Mouse (Mus musculus) kidney, adult 11 months (tissue): ENCODE data around the gene Jpt2.

Experiments
- DNase-seq: peaks from one replicate; pipeline ENCODE4 v3.0.0; 2022

The Jpt2 gene

DNA sequence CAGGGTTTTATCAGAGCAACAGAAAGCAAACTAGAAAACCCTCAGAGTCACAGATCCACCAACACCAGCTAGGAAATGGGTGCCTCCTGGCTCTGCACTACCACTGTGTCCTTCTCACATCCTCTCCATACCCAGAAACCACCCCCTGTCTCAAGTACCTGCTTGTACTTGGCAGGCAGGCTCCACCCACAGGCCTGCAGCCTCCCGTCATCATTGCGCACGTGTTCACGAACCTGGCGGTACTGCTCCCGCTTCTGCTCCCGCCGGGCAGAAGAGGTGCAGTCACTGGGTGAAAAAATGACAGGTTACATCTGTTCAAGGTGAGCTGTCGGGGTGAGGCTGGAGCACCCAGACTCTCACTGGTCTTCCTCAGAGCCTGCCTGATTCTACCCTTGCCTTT is 56.7 kb downstream of the Jpt2 start:
- no peak for DNase-seq

DNA sequence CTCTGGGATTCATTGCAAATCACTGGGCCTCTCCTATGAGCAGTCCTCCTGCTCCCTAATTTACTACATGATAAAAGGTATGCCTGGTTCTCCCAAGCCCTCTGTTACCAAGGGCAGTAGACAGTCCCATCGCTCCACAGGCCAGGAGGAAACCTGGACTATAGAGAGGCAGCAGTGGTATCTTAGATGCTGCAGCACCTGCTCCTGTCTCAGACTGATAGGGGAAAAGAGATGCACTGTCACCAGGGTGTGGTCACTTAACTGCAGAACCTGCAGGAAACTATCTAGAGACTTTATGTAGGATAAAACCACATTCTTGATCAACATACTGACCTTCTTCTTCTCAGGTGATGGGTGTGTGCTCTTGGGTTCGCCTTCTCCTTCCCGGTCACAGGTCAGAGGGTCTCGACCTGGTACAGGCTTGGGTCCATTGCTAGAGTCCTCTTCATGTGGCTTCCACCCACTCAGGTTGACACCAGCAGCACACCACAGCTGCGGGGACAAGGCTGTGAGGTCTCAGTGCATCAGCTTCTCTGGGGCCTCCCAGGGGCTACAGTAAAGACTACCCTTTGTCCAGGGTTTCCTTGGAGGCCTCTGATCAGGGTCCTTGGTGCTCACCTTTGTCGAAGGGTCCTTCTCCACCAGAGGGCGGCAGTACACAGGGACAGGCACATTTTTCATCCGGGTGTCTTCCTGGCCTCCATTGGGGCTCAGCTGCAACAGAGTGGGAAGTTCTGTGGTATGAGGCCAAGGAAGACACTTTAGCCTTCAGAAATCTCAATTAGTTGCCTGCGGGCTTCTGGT is 57.6 kb downstream of the Jpt2 start:
- peak; percentile 17 for DNase-seq

DNA sequence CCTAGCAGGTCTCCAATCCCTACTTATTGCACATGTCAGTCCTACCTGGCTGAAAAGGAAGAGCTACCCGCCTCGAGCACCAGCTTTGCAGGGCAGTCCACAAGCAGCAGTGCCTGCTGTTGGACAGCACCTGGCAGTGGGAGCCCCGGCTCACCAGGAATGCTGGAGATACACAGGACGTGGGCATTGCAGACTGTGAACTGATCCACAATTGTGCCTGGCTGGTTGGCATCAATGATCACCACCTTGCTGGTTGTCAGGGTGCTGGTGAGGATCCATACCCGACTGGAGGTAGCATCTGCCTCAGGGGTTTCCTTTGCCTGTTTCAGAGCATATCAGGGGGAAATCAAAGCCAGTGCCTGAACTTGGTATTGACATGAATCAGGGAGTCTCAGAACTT is 58.4 kb downstream of the Jpt2 start:
- no peak for DNase-seq

DNA sequence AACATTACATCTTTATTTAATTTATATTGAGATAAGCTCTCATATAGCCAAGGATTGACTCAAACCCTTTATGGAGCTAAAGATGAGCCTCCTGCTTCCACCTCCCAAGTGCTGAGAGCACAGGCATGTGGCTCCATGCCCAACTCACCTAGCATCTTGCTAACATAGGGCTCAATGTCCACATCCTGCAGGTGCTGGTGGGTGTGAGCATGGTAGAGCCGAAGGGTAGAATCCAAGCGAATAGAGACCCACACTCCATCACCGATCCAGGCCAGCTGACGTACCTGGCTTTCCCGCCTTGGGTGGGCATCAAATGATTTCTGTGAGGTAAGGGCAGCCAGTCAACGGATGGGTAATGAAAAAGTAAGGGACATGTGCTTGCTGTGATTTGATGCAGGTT is 60.5 kb downstream of the Jpt2 start:
- DNase-seq, result peak; percentile 5

DNA sequence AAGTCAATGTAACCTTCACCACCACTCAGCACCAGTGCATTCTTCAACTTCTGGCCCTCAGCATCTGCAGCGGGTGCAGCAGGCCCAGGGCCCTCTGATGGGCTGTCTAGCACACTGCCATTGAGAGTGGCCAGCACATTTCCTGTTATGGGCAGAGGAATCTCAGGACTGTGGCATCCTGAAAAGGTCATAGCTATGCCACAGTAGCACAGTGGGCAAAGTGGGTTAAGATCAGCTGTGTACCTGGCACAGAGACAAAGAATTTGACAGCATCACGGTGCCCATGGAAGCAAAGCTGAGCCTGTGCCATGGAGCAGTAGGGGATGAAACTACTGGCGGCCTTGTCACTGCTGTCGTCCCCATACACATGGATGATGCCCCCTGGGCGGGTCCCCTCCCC is 61.3 kb downstream of the Jpt2 start:
- peak; percentile 3 for DNase-seq

DNA sequence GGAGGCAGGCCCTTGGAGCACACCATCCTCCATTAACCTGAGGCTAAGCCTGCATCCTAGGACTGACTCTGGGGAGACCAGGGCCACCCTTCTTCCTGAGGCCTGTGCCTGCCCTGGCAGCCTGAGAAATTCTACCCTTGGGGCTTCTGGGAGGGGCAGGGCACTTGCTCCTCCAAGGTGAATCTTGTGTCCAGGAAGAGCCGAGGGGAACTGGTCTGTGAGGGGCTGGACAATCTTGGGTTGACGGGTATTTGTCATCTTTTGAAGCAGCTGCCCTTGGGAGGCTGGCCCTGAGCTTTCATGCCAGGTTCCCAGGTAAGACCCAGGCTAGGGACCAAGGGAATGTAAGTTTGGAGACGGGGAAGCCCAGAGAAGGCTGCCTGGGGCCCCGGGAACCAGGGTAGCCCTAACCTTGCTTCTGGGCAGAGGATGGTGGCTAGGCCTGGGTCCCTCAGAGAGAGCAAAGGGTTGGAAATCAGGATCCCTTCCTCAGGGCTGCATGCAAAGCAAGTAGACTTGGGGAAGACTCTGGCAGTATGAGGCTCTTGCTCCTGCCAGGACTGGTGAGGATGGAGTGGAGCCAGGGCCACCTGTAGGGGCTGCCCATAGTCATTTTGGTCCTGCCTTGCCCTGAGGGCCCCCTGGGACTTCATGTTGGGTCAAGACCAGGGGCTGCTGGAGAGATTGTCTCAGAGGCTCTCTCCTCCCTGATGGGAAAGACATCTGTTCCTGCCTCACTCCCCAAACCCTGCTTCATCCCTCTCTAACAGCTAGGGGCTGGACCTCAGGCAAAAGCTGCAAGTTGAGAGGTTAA is 62.2 kb downstream of the Jpt2 start:
- no peak for DNase-seq

DNA sequence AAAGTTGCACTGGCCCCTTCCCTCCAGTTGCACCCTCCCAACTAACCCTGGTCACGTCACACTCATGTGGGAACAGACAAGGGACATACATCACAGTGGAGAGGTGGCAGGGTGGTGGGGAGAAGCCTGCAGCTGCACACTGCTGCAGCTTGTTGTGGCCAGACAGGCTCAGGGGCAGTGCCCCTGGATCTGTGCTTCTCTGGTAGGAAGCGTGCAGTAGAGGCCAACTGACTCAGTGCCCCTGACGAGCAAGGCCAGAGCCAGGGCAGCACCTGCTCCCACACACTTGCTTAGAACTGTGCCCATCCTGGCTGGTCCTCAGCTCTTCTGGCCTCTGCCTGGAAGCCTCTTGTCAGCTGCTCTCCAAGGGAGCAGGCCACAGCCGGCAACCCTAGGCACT is 62.9 kb downstream of the Jpt2 start:
- DNase-seq, result no peak

DNA sequence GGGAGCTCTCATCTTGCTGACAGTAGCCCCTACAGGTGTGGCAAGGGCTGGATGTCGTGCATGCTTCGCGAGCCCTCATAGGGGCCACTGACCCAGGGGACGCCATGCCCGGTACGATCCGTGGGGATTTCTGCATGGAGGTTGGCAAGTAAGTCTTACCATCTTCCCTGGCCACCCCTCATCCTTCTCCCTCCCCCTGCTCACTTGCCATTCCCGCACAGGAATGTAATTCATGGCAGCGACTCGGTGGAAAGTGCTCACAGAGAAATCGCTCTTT is 63.6 kb downstream of the Jpt2 start:
- DNase-seq, result no peak

DNA sequence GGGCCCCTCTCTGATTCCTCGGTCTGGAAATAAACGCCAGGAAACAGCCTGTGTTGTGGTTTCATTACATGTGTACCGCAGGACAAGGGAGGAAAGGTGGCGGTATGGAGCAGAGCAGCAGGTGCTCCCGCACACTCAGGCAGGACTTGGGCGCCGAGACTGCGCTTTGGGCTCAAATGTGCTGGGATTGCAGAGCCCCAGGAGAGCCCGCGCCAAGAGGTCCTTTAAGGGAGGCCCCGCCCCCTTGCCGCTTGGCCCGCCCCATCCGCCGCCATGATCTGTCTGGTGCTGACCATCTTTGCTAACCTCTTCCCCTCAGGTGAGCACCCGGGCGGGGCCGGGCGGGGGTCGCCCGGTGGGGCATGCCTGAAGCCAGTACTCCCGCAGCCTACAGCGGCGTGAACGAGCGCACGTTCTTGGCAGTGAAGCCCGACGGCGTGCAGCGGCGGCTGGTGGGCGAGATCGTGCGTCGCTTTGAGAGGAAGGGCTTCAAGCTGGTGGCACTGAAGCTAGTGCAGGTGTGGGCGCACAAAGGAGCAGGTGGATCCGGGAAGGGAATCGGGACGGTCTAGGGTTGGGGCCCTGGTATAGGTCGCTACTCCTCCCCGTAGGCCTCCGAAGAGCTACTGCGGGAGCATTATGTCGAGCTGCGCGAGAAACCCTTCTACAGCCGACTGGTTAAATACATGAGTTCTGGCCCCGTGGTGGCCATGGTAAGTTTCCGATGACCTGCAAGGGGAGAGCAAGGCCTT is 64.1 kb downstream of the Jpt2 start, which contains the start of gene Nme3:
Gene Nme3 (plus strand): TSS at position 260 of the 752 bp plus-strand sequence.
- DNase-seq, result peak; percentile 79

DNA sequence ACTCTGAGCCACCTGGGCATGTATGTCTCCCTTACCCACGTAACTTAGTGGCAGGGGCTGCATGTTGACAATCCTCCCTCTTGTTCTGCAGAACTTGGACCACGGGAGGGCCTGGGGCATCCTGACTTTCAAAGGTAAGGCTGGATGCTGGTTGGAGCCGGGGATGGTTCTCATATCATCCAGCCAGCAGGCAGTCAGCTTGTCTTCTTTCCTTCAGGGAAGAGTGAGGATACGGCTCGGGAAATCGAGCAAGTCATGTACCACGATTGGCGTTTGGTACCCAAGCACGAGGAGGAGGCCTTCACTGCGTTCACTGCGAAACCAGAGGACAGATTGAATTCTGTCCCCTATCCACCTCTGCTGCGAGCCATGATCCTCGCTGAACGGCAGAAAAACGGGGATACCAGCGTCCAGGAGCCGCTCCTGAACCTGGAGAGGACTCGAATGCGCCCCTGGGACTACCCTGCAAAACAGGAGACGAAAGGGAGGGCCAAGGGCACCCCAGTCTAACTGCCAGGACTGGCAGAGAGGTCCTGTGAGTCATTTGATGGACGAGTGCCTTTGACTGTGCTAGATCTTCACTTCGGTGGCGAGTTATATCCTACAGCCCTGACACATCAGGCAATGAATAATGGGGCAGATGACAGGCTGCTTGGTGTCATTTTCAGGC is 64.8 kb downstream of the Jpt2 start:
- no peak for DNase-seq

DNA sequence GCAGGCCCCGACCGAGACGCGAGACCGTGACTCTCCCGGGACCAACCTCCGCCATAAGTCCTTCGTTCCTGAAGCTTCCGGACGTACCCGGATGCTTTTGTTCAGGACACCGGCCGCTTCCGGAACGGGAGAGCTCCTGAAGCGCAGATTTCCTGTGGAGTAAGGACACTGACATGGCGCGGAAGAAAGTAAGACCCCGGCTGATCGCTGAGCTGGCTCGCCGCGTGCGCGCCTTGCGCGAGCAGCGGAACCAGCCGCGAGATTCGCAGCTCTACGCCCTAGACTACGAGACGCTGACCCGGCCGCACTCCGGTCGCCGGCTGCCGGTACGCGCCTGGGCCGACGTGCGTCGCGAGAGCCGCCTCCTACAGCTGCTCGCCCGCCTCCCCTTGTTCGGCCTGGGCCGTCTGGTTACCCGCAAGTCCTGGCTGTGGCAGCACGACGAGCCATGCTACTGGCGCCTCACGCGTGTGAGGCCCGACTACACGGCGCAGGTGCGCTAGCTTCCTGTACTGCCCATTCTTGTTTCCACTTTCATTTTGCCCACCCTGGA is 65.4 kb downstream of the Jpt2 start, which contains the start of the genes Eme2 and Mrps34:
Gene Eme2 (minus strand): TSS at position 93 of the 553 bp plus-strand sequence.
Gene Mrps34 (plus strand): TSS at position 122 of the 553 bp plus-strand sequence.
- DNase-seq, result peak; percentile 80

DNA sequence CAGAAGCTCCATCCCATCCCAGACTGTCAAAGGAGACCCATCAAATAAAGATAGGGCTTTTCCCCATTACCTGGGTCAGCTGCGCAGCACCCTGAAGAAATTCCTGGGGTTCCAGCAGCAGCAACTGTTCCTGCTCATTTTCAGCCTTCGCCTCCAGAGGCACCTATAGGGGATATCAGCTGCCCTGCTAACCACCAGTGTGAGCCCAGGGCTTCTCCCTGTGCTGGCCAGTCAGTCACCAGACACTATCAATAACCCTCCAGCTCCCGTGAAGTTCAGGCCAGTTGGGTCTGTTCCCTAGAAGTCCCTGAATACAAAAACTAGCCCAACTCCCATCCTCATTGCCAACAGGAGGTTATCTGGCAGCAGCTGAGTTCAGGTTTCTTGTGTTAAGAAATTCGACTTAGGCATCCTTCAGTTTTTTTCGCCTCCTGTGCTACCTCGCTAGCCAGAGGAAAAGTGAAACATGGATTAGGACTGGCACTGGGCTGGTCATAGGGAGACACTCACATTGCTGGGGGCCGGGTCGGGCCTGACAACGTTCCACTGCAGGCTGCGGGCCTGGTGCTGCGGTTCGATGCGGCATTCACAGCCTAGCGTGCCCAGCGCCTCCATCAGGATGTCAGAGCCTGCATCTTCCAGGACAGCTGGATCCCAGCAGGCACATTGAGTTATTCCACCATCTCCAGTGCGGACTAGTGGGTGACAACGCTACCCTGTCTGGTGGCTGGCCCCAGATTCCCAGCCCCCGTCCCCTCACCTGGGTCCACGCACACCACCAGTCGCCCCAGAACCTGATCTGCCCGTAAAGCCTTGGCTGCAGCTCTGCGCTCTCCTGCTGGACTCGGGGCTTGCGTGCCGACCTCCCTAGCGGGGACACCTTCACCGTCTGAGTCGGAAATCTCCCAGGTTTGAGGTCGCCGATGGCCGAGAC is 66.2 kb downstream of the Jpt2 start:
- DNase-seq, result no peak

DNA sequence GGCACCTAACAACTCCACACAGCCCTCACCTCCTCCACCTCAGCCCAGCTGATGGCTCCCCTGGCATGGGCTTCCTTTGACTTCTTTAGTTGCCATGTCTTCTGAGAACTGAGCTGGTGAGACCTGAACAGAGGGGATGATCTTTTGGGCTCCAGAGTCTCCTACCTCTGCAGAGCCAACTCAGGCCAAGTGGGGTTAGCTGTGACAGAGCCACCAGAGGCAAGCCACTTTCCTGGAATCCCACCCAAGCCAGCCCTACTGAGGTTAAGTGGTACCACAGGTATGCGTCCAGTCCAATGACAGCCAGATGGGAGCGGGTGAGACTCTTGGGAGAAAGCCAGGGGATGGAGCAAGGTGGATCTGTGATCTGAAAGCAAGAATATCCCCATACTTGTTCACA is 67.2 kb downstream of the Jpt2 start:
- DNase-seq, result no peak

DNA sequence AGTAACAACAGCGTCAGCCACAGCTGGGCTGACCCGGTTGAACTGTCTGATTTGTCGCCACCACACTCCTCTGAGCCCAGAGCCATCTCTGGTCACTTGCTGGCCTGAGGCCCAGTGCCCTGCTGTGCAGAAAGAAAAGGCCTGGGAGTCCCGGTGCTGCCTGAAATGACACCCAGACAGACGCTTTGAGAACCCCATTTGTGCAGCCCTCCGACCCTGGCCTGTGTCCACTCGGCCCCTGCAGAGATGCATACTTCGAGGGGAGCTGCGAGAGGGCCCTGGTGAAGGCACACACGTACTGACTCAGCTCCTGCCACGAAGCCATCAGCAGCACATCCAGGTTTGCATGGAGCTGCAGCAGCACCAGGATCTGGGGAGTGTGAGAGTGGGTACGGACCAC is 67.7 kb downstream of the Jpt2 start:
- no peak for DNase-seq

DNA sequence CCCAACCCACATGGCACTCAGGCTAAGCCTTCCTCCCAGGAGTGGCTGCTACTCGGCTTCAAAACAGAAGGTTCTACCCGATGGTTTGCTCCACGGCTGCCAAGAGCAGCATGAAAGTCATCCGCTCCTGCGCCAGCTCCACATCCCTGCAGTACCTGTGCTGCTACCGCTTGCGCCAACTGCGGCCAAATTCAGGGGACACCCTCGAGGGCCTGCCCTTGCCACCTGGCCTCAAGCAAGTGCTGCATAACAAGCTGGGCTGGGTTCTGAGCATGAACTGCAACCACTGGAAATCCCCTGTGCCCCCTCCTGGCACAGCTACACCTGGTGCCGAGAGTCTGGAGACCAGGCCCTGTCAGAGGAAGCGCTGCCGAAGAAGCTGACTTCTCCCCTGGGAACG is 69.2 kb downstream of the Jpt2 start:
- DNase-seq, result no peak

DNA sequence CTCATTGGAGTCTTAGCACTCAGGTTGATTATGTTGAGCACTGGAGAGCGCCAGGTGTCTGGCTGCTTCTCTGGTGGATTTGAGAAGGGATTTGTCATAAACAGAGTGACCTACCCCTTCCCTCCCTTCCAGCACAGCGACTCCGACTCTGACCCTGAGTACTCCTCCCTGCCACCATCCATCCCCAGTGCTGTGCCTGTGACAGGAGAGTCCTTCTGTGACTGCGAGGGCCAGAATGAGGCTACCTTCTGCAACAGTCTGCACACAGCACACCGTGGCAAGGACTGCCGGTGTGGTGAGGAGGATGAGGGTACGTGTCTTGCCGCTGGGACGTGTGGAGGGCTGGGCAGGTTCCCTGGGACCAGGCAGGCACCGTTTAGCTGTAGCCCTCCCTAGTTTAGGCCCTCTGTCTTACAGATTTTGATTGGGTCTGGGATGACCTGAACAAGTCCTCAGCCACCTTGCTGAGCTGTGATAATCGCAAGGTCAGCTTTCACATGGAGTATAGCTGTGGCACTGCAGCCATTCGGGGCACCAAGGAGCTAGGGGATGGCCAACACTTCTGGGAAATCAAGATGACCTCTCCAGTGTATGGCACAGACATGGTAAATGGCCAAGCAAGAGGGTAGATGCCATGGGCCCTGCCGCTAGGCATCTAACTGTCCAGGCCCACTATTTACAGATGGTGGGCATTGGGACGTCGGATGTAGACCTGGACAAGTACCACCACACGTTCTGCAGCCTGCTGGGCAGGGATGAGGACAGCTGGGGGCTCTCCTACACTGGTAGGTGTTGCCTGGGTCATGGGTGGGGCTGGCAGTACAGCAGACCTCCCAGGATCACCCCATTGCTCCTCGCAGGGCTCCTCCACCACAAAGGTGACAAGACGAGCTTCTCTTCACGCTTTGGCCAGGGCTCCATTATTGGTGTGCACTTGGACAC is 70.1 kb downstream of the Jpt2 start:
- DNase-seq, result no peak

DNA sequence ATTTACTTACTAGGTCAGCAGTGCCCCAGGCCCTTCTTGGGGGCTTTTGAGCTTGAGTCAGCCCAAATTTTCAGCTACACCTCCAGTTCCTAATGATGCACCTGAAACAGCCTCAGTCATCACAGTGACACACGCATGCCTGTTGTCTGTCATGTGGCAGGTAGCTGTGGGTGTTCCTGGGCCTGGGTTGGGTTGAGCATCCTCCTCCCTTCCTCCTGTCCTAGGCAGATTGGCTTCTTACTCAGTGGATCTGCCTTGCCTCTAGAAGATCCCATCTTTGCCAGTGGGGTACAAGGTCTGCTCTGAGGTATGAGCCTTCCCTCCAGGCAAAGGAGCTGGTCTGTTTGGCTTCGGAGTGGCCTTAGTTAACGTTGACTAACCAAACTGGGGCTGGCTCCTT is 71.6 kb downstream of the Jpt2 start:
- no peak for DNase-seq
